Mouse (Mus musculus) embryonic facial prominence, embryonic 15.5 days (tissue): ENCODE data around the gene Lsm3. TPM values are rescaled to one million over a fixed set of nuclear protein-coding genes. Genes with fewer than 3 reads are reported as not detected.

Experiments used
- ATAC-seq: fragments of 200-750 bp; cut with Nextera tagmentation; 2 replicates; pipeline ENCODE4 v1.8.0; 2017; ENCODE audit warnings: low read depth, moderate TSS enrichment; ENCODE audit not compliant: insufficient number of reproducible peaks, low FRiP score, low TSS enrichment
- H3K27ac ChIP-seq: fragments of 300-500 bp; sonication (generic); replicated peaks from 2 replicates; pipeline ENCODE4 v1.5.1; 2015; ENCODE audit warnings: mild to moderate bottlenecking, inconsistent platforms
- H3K27me3 ChIP-seq: fragments of 300-500 bp; sonication (generic); 2 replicates; pipeline ENCODE4 v1.6.1; 2015; ENCODE audit warnings: inconsistent platforms
- H3K36me3 ChIP-seq: fragments of 300-500 bp; sonication (generic); 2 replicates; pipeline ENCODE4 v1.6.1; 2015; ENCODE audit warnings: mild to moderate bottlenecking, inconsistent platforms
- H3K4me1 ChIP-seq: fragments of 300-500 bp; sonication (generic); 2 replicates; pipeline ENCODE4 v1.6.1; 2015; ENCODE audit warnings: inconsistent platforms
- H3K4me2 ChIP-seq: fragments of 300-500 bp; sonication (generic); replicated peaks from 2 replicates; pipeline ENCODE4 v1.6.1; 2015; ENCODE audit warnings: mild to moderate bottlenecking, inconsistent platforms
- H3K4me3 ChIP-seq: fragments of 300-500 bp; sonication (generic); replicated peaks from 2 replicates; pipeline ENCODE4 v1.5.1; 2015; ENCODE audit warnings: mild to moderate bottlenecking, inconsistent platforms
- H3K9ac ChIP-seq: fragments of 300-500 bp; sonication (generic); 2 replicates; pipeline ENCODE4 v1.6.1; 2015; ENCODE audit warnings: inconsistent platforms
- H3K9me3 ChIP-seq: fragments of 300-500 bp; sonication (generic); replicated peaks from 2 replicates; pipeline ENCODE4 v1.6.1; 2016; ENCODE audit warnings: inconsistent platforms
- WGBS: fragments of 180-500 bp; shearing (Covaris S2); methylation state at CpG from one replicate; pipeline ENCODE4 v1.1.7; 2015; 5-methylcytosine and 5-hydroxymethylcytosine counted together
- polyA plus RNA-seq: library from polyadenylated mRNA; unstranded; fragments of >200 nt; fragmentation: Nextera tagmentation; extraction: Ambion mirVana; gene quantifications from 2 replicates; pipeline ENCODE4 v1.2.1, GENCODE M21; 2015

Gene Lsm3
- polyA plus RNA-seq, 1 experiment from 2014 or later: 227 TPM

- Histone ChIP-seq H3K4me3 (no peak overlapping the region), H3K27me3 (no peaks in the 10 kb centered on the region), H3K4me2 (no peak overlapping the region), H3K36me3 (no peaks in the 10 kb centered on the region), H3K9ac (no peak overlapping the region), H3K9me3 (no peaks in the 10 kb centered on the region), H3K4me1 (no peaks in the 10 kb centered on the region), H3K27ac (no peak overlapping the region)
- no peak for ATAC-seq
- WGBS: 81% methylated on average over 4 of the region's 4 CpGs
Measured at GRCm38 (mm10) chr6:91559371-91559770, 43.6 kb downstream of the Lsm3 start.

- H3K36me3 ChIP-seq: no peaks in the 10 kb centered on the region
- no peaks in the 10 kb centered on the region for H3K27me3 ChIP-seq
- H3K9ac ChIP-seq: no peak overlapping the region
- WGBS: 89% methylated on average over 3 of the region's 3 CpGs
- H3K9me3 ChIP-seq: no peaks in the 10 kb centered on the region
- ATAC-seq: no peak
- H3K4me1 ChIP-seq: no peaks in the 10 kb centered on the region
- no peak overlapping the region for H3K4me3 ChIP-seq
- no peak overlapping the region for H3K27ac ChIP-seq
- no peak overlapping the region for H3K4me2 ChIP-seq
Measured at GRCm38 (mm10) chr6:91560186-91560585, 44.5 kb downstream of the Lsm3 start.

GRCm38 (mm10) chr6:91563031-91563430 lies 47.3 kb downstream of the Lsm3 start:
- WGBS: 65% methylated on average over 3 of the region's 3 CpGs
- no peaks in the 10 kb centered on the region for H3K9me3 ChIP-seq
- no peak overlapping the region for H3K4me3 ChIP-seq
- H3K27me3 ChIP-seq: no peaks in the 10 kb centered on the region
- no peaks in the 10 kb centered on the region for H3K4me1 ChIP-seq
- no peak overlapping the region for H3K4me2 ChIP-seq
- no peaks in the 10 kb centered on the region for H3K36me3 ChIP-seq
- no peak overlapping the region for H3K9ac ChIP-seq
- no peak for ATAC-seq
- H3K27ac ChIP-seq: no peak overlapping the region

GRCm38 (mm10) chr6:91566407-91566806 lies 50.7 kb downstream of the Lsm3 start:
- H3K4me1 ChIP-seq: no peaks in the 10 kb centered on the region
- WGBS: 65% methylated on average over 9 of the region's 9 CpGs
- no peak for ATAC-seq
- H3K4me3 ChIP-seq: no peak overlapping the region
- no peaks in the 10 kb centered on the region for H3K9me3 ChIP-seq
- no peak overlapping the region for H3K9ac ChIP-seq
- no peaks in the 10 kb centered on the region for H3K27me3 ChIP-seq
- no peak overlapping the region for H3K4me2 ChIP-seq
- no peak overlapping the region for H3K27ac ChIP-seq
- no peaks in the 10 kb centered on the region for H3K36me3 ChIP-seq

Other genes starting within 250 kb of the Lsm3 start
- gene Wnt7a, start 104.6 kb upstream of the Lsm3 start, polyA plus RNA-seq: 0.66 and 1.1 TPM in 2 replicates
- 22.2 and 22.3 TPM in 2 replicates for gene Chchd4, start 42.4 kb upstream of the Lsm3 start, polyA plus RNA-seq
- 65.7 and 69.6 TPM in 2 replicates for gene Tmem43, start 42.2 kb upstream of the Lsm3 start, polyA plus RNA-seq
- 17.5 and 19.7 TPM in 2 replicates for gene Xpc, start within 50 bp of the Lsm3 start, polyA plus RNA-seq
- gene Slc6a6, start 168.1 kb downstream of the Lsm3 start, polyA plus RNA-seq: 61.6 and 77.5 TPM in 2 replicates